Mouse (Mus musculus) MEL (cell line): Measurements from ENCODE around the gene Nrxn3. TPM values are rescaled to one million over a fixed set of nuclear protein-coding genes. Genes with fewer than 3 reads are reported as not detected.

Source experiments
- DNase-seq: peaks from one replicate; pipeline ENCODE4 v3.0.0; 2011; ENCODE audit warnings: low read depth, low spot score
- H3K27ac ChIP-seq: 2 replicates; pipeline ENCODE4 v1.5.1; 2012; ENCODE audit warnings: low read depth, mild to moderate bottlenecking, control low read depth, low read length, moderate library complexity; ENCODE audit not compliant: control insufficient read depth
- H3K27me3 ChIP-seq, 2 experiments: fragments of 150-350 bp in 1 of 2; sonication (generic) in 1 of 2; 2 replicates each; pipeline ENCODE4 v1.6.1; 2012; ENCODE audit warnings: low read length in 2 of 2, mild to moderate bottlenecking in 2 of 2, improper control_type of control experiment in 1 of 2, moderate library complexity in 1 of 2; ENCODE audit not compliant: insufficient read depth in 2 of 2, control insufficient read depth in 1 of 2
- H3K36me3 ChIP-seq, 2 experiments: 2 replicates each; pipeline ENCODE4 v1.6.1; 2012 to 2014; ENCODE audit warnings: low read length in 2 of 2, improper control_type of control experiment in 1 of 2, inconsistent platforms in 1 of 2, mild to moderate bottlenecking in 1 of 2; ENCODE audit not compliant: insufficient read depth in 2 of 2, control insufficient read depth in 1 of 2
- H3K4me1 ChIP-seq, 2 experiments: fragments of 150-350 bp in 1 of 2; sonication (generic) in 1 of 2; 2 replicates each; pipeline ENCODE4 v1.6.1; 2012; ENCODE audit warnings: low read length in 2 of 2, improper control_type of control experiment in 1 of 2, mild to moderate bottlenecking in 1 of 2; ENCODE audit not compliant: insufficient read depth in 2 of 2, control insufficient read depth in 1 of 2
- H3K4me3 ChIP-seq, 2 experiments: fragments of 150-350 bp in 1 of 2; sonication (generic) in 1 of 2; 2 replicates each; pipeline ENCODE4 v1.5.1; 2012; ENCODE audit warnings: low read depth in 2 of 2, low read length in 2 of 2, mild to moderate bottlenecking in 2 of 2, moderate library complexity in 2 of 2, control low read depth in 1 of 2, improper control_type of control experiment in 1 of 2; ENCODE audit not compliant: control insufficient read depth in 1 of 2, insufficient read depth in 1 of 2
- H3K79me2 ChIP-seq: 2 replicates; pipeline ENCODE4 v1.6.1; 2012; ENCODE audit warnings: mild to moderate bottlenecking, low read length, moderate library complexity; ENCODE audit not compliant: control insufficient read depth, poor library complexity, insufficient read depth
- H3K9ac ChIP-seq: 2 replicates; pipeline ENCODE4 v1.6.1; 2012; ENCODE audit warnings: low read depth, mild to moderate bottlenecking, control low read depth, low read length, moderate library complexity; ENCODE audit not compliant: control insufficient read depth, poor library complexity, severe bottlenecking
- H3K9me3 ChIP-seq: fragments of 150-350 bp; sonication (generic); replicated peaks from 2 replicates; pipeline ENCODE4 v1.6.1; 2012; ENCODE audit warnings: mild to moderate bottlenecking, low read length, improper control_type of control experiment, moderate library complexity; ENCODE audit not compliant: insufficient read depth
- BHLHE40 ChIP-seq: IDR thresholded peaks from 2 replicates; pipeline ENCODE4 v1.6.1; 2012; ENCODE audit warnings: low read depth, mild to moderate bottlenecking, inconsistent platforms, low read length, improper control_type of control experiment, borderline replicate concordance
- CHD1 ChIP-seq: IDR thresholded peaks from 2 replicates; pipeline ENCODE4 v1.6.1; 2012; ENCODE audit warnings: low read depth, mild to moderate bottlenecking, inconsistent platforms, low read length, improper control_type of control experiment
- GABPA ChIP-seq: IDR thresholded peaks from 2 replicates; pipeline ENCODE4 v1.6.1; 2012; ENCODE audit warnings: low read depth, mild to moderate bottlenecking, inconsistent platforms, low read length, improper control_type of control experiment, moderate library complexity
- JUND ChIP-seq: IDR thresholded peaks from 2 replicates; pipeline ENCODE4 v1.6.1; 2011; ENCODE audit warnings: low read depth, mild to moderate bottlenecking, improper control_type of control experiment, low read length
- MAZ ChIP-seq: IDR thresholded peaks from 2 replicates; pipeline ENCODE4 v1.6.1; 2012; ENCODE audit warnings: low read depth, mild to moderate bottlenecking, inconsistent platforms, low read length, improper control_type of control experiment
- MEF2A ChIP-seq: IDR thresholded peaks from 2 replicates; pipeline ENCODE4 v1.6.1; 2014; ENCODE audit warnings: low read depth, mild to moderate bottlenecking, inconsistent platforms, low read length, improper control_type of control experiment; ENCODE audit not compliant: poor library complexity, insufficient replicate concordance, severe bottlenecking; ENCODE audit errors: extremely low read depth
- NRF1 ChIP-seq: IDR thresholded peaks from 2 replicates; pipeline ENCODE4 v1.6.1; 2014; ENCODE audit warnings: low read depth, mild to moderate bottlenecking, inconsistent platforms, low read length, improper control_type of control experiment, moderate library complexity; ENCODE audit not compliant: poor library complexity, insufficient read depth, severe bottlenecking
- POLR2AphosphoS2 ChIP-seq: IDR thresholded peaks from 2 replicates; pipeline ENCODE4 v1.6.1; 2011; ENCODE audit warnings: low read length, improper control_type of control experiment
- POLR2AphosphoS5 ChIP-seq: IDR thresholded peaks from 2 replicates; pipeline ENCODE4 v1.6.1; 2012; ENCODE audit warnings: low read depth, borderline replicate concordance, mild to moderate bottlenecking, inconsistent platforms, low read length, moderate library complexity, mixed read lengths
- RCOR1 ChIP-seq: IDR thresholded peaks from 2 replicates; pipeline ENCODE4 v1.6.1; 2012; ENCODE audit warnings: low read depth, mild to moderate bottlenecking, inconsistent platforms, low read length, improper control_type of control experiment
- SMC3 ChIP-seq: IDR thresholded peaks from 2 replicates; pipeline ENCODE4 v1.6.1; 2011; ENCODE audit warnings: low read depth, low read length, improper control_type of control experiment
- TAL1 ChIP-seq: IDR thresholded peaks from 2 replicates; pipeline ENCODE4 v1.6.1; 2012; ENCODE audit warnings: mild to moderate bottlenecking, inconsistent platforms, low read length, moderate library complexity, mixed read lengths
- TBP ChIP-seq: IDR thresholded peaks from 2 replicates; pipeline ENCODE4 v1.8.0; 2011; ENCODE audit warnings: low read depth, low read length, improper control_type of control experiment
- UBTF ChIP-seq: IDR thresholded peaks from 2 replicates; pipeline ENCODE4 v1.6.1; 2012; ENCODE audit warnings: low read depth, mild to moderate bottlenecking, inconsistent platforms, low read length, improper control_type of control experiment, moderate library complexity, borderline replicate concordance; ENCODE audit not compliant: insufficient read depth
- USF1 ChIP-seq: IDR thresholded peaks from 2 replicates; pipeline ENCODE4 v1.6.1; 2014; ENCODE audit warnings: low read depth, mild to moderate bottlenecking, inconsistent platforms, low read length, improper control_type of control experiment, moderate library complexity
- USF2 ChIP-seq, 2 experiments: IDR thresholded peaks; 2 replicates each; pipeline ENCODE4 v1.6.1; 2011 to 2012; ENCODE audit warnings: improper control_type of control experiment in 2 of 2, low read length in 2 of 2, borderline replicate concordance in 1 of 2, inconsistent platforms in 1 of 2, low read depth in 1 of 2, mild to moderate bottlenecking in 1 of 2; ENCODE audit not compliant: insufficient read depth in 1 of 2
- ZMIZ1 ChIP-seq: IDR thresholded peaks from 2 replicates; pipeline ENCODE4 v1.6.1; 2012; ENCODE audit warnings: low read depth, mild to moderate bottlenecking, inconsistent platforms, low read length, improper control_type of control experiment, moderate library complexity
- polyA plus RNA-seq, 2 experiments: library from polyadenylated mRNA; stranded (reverse) in 1 of 2; unstranded in 1 of 2; fragments of >175 nt in 1 of 2; fragments of >200 nt in 1 of 2; gene quantifications; 2 replicates each; pipeline versions ENCODE4 v1.2.1 to v1.2.4; 2012; ENCODE audit warnings: low replicate concordance in 2 of 2, low read depth in 1 of 2; ENCODE audit not compliant: insufficient read length in 2 of 2, insufficient read depth in 1 of 2, missing spikeins in 1 of 2
- total RNA-seq: library from RNA; depleted of rRNA; stranded (reverse); fragments of 300-350 nt; gene quantifications from 2 replicates; pipeline ENCODE4 v1.2.3, GENCODE M21; 2012

The Nrxn3 gene
- total and polyA plus RNA-seq, 3 experiments = not detected

DNA sequence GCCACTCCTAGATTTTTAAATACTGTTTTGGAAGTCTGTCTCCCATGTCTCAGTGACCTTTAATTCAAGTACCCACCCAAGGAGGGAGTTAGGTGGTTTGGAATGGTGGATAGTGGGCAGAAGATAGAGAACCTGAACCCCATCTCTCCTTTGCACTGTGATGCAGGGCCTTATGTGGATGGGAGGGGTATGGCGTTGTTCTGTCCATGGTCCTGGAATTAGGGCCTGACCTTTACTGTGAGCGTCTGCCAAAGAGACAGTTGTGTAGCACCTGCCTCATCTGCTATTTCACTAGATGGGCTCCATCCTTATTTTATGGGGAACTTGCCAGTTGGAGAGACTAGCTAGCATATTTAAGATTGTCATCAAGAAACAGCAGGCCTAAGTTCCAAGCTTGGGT is 8.0 kb downstream of the Nrxn3 start:
- peak; percentile 3 for DNase-seq
- no peaks in the 10 kb centered on the region for H3K36me3 ChIP-seq
- no peaks in the 10 kb centered on the region for H3K4me1 ChIP-seq
- no peaks in the 10 kb centered on the region for H3K27me3 ChIP-seq
- H3K4me3 ChIP-seq = no peak overlapping the region
- TF ChIP-seq USF2 (IDR thresholded peaks at IDR 0.05; ENCODE audit: borderline replicate concordance in 1 of 2, insufficient read depth in 1 of 2, low read depth in 1 of 2, low read length in 2 of 2) = no peak
- no peak for TF ChIP-seq TAL1
- no peak for TF ChIP-seq GABPA
- no peak for TF ChIP-seq UBTF
- TF ChIP-seq SMC3 = no peak
- TF ChIP-seq NRF1 = no peak
- no peaks in the 10 kb centered on the region for H3K9me3 ChIP-seq
- no peak overlapping the region for H3K9ac ChIP-seq
- H3K27ac ChIP-seq = no peak overlapping the region
- no peaks in the 10 kb centered on the region for H3K79me2 ChIP-seq

DNA sequence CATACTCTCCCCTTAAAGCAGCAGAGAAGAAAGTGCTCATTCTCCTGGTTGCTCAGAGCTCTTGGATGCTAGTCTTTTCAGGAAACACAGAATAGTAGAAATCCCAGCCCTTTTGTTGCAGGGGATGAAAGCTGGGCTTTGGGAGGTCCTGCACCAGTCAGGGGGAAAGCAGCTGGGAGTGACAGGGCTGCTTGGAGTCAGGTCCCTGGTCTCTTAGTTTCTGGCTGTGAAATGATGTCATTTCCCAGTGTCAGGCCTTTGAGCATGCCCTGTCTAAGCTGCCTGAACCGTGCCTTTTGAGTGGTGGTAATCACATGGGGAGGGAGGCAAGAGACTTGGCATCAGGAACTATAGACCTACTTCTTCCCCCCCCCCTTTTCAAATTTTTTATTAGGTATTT is 12.4 kb downstream of the Nrxn3 start:
- no peak overlapping the region for H3K27ac ChIP-seq
- H3K9ac ChIP-seq = no peak overlapping the region
- no peaks in the 10 kb centered on the region for H3K9me3 ChIP-seq
- H3K4me1 ChIP-seq = no peaks in the 10 kb centered on the region
- no peaks in the 10 kb centered on the region for H3K36me3 ChIP-seq
- no peaks in the 10 kb centered on the region for H3K79me2 ChIP-seq
- no peaks in the 10 kb centered on the region for H3K27me3 ChIP-seq
- no peak for TF ChIP-seq MAZ
- no peak for TF ChIP-seq RCOR1
- no peak for TF ChIP-seq CHD1
- TF ChIP-seq TBP = no peak
- no peak for TF ChIP-seq NRF1
- no peak for TF ChIP-seq POLR2AphosphoS5
- no peak for TF ChIP-seq USF1
- TF ChIP-seq POLR2AphosphoS2 = no peak
- TF ChIP-seq USF2 (IDR thresholded peaks at IDR 0.05; ENCODE audit: borderline replicate concordance in 1 of 2, insufficient read depth in 1 of 2, low read depth in 1 of 2, low read length in 2 of 2) = no peak
- no peak for TF ChIP-seq ZMIZ1
- no peak for TF ChIP-seq JUND
- no peak for TF ChIP-seq BHLHE40
- no peak for TF ChIP-seq GABPA
- no peak for TF ChIP-seq MEF2A
- TF ChIP-seq TAL1 = no peak
- TF ChIP-seq UBTF = no peak
- H3K4me3 ChIP-seq = no peak overlapping the region
- no peak for DNase-seq
